Mouse (Mus musculus): ENCODE measurements around the gene Matn1.

DNA sequence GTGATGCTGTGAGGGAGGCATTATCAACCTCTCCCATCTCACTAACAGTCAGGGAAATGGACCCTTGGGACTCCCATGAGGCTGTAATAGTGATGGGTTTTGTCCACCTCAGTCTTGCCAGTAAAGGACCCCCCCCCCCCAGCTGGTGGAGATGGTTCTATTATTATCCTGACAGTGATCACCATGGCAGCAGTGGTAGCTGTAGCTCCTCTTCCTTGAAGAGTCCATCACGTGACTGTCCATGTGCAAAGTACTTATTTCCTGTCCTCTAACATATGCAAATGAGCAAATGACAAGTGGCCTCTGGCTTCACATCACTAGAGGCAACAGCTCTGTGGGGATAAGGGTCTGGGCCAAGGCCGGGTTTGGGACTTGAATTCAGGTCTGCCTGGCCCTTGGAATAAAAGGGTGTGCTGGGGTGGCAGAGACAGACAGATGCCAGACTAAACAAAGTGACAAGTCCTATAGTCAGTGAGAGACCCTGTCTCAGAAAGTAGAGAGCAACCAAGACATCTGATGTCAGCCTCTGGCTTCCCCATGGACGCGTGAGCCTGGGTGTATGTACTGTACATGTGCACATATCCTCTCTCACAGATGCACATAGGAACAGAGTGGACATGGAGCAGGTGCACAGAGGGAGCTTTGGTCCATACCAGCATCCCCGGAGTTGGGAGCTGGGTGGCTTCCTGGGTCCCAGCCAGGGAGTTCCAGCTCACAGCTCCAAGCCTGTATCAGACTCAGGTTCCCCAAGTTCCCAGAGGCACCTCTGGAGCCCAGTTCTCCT, 55.8 kb downstream of the Matn1 start:
- no peak for TF ChIP-seq POLR2A (IDR thresholded peaks at IDR 0.05; ENCODE audit: low read depth, low read length)
- TF ChIP-seq CTCF (IDR thresholded peaks at IDR 0.05; ENCODE audit: borderline replicate concordance, insufficient read depth, low read length) = no peak

All from embryonic fibroblast, embryonic 13.5 days (primary cell).